In the genomic region with DNA sequence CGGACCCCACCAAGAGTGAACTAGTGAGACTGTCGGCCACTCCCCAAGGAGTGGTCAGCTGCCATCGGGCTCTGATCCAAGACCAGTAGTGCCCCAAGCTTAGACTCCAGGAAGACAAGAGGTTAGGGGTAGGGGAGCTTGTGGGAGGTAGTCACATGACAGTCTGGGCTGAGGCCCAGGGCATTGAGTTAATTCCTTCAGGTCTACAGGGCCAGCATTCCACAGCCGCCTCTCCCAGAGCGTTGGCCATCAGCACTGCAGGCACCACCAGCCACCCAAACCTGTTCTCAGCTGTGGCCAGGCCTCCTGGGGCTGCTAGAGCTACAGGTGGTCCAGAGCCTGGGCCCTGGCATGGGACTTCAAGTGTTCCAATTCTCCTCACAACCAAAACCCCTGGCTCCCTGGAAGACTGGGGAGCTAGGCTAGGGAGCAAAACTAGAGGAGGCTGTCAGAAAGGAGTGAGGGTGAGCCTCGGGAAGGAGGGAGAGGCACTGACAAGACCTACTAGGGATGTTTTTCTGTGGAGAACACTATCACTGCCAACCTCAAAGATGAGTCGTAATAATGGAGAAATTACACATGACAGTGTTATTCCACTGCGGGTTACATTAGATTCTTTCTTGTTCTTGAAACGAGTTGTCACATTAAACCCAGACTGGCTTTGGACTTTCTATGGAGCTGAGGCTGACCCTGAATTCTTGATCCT, we compare ENCODE assay signal across 8 mouse cellular contexts. TPM values are rescaled to one million over a fixed set of nuclear protein-coding genes. Genes with fewer than 3 reads are reported as not detected.
DNase-seq lines count a peak whose midpoint lies in the region; ATAC-seq and TF ChIP-seq lines count a peak whose summit lies in the region.

No protein-coding gene starts in this region.

- no peak for DNase-seq in hindbrain, embryonic 10.5 days (ENCODE audit: low spot score)
- DNase-seq in adipocyte (ENCODE audit: low spot score), result peak; percentile 84
- DNase-seq in heart, postnatal 14 days, result peak; percentile 52 to 72
- peak; percentile 86 for DNase-seq in lung, postnatal 0 days (ENCODE audit: low spot score)
- DNase-seq in layer of hippocampus, postnatal 10 days (ENCODE audit: low spot score in 2 of 2), result no peak
- no peak for DNase-seq in gastrocnemius, postnatal 4 days (ENCODE audit: low spot score in 2 of 2)
- DNase-seq in cerebellum, postnatal 4 days (ENCODE audit: low spot score in 2 of 2), result no peak

- peaks cover 18% of the 10 kb centered on the region for H3K4me1 ChIP-seq in hindbrain, embryonic 10.5 days (replicated peaks)
- peaks cover 4% of the 10 kb centered on the region; the same call in 1 of the 2 replicates for H3K4me1 ChIP-seq in hindbrain, embryonic 12.5 days
- peaks cover 4% of the 10 kb centered on the region; the same call in 1 of the 2 replicates for H3K4me1 ChIP-seq in lung, postnatal 0 days (ENCODE audit: insufficient read depth, low read depth, low read length)

- H3K27ac ChIP-seq in hindbrain, embryonic 10.5 days, result peak overlapping the region; percentile 70
- H3K27ac ChIP-seq in hindbrain, embryonic 12.5 days, result no peak overlapping the region
- H3K27ac ChIP-seq in lung, postnatal 0 days (ENCODE audit: low read length), result peak overlapping the region; percentile 57

- H3K36me3 ChIP-seq in hindbrain, embryonic 10.5 days, result no peaks in the 10 kb centered on the region
- H3K36me3 ChIP-seq in hindbrain, embryonic 12.5 days, result no peaks in the 10 kb centered on the region
- no peaks in the 10 kb centered on the region for H3K36me3 ChIP-seq in lung, postnatal 0 days (ENCODE audit: insufficient read depth, low read length)

- TF ChIP-seq CTCF in lung, postnatal 0 days (IDR thresholded peaks at IDR 0.05), result no peak

- no peak overlapping the region for H3K9ac ChIP-seq in hindbrain, embryonic 12.5 days
- H3K9ac ChIP-seq in lung, postnatal 0 days (replicated peaks; ENCODE audit: low read depth), result no peak overlapping the region

- peaks cover 4% of the 10 kb centered on the region; the same call in 1 of the 2 replicates for H3K9me3 ChIP-seq in hindbrain, embryonic 10.5 days
- no peaks in the 10 kb centered on the region for H3K9me3 ChIP-seq in hindbrain, embryonic 12.5 days (replicated peaks)
- no peaks in the 10 kb centered on the region for H3K9me3 ChIP-seq in lung, postnatal 0 days (ENCODE audit: low read length)

- H3K27me3 ChIP-seq in hindbrain, embryonic 10.5 days (ENCODE audit: insufficient read depth, poor library complexity, severe bottlenecking), result no peaks in the 10 kb centered on the region
- no peaks in the 10 kb centered on the region for H3K27me3 ChIP-seq in hindbrain, embryonic 12.5 days
- H3K27me3 ChIP-seq in lung, postnatal 0 days (replicated peaks; ENCODE audit: insufficient read depth, low read length), result no peaks in the 10 kb centered on the region

- TF ChIP-seq EP300 in lung, postnatal 0 days (IDR thresholded peaks at IDR 0.05), result peak; percentile 46; the same call in 1 of the 2 replicates

- H3K4me3 ChIP-seq in hindbrain, embryonic 10.5 days, result no peak overlapping the region
- H3K4me3 ChIP-seq in hindbrain, embryonic 12.5 days, result no peak overlapping the region
- H3K4me3 ChIP-seq in lung, postnatal 0 days (ENCODE audit: low read depth, low read length), result no peak overlapping the region

- no peak for ATAC-seq in hindbrain, embryonic 12.5 days (ENCODE audit: low FRiP score)
- peak; percentile 83 for ATAC-seq in lung, postnatal 0 days

- H3K4me2 ChIP-seq in hindbrain, embryonic 12.5 days (replicated peaks), result no peak overlapping the region
- H3K4me2 ChIP-seq in lung, postnatal 0 days (replicated peaks; ENCODE audit: low read depth, low read length), result no peak overlapping the region

- intact Hi-C loops in heart, postnatal 14 days (cut with DNase I), result no loop called here

- WGBS in hindbrain, embryonic 10.5 days, result 78% methylated on average over 9 of the region's 9 CpGs
- WGBS in hindbrain, embryonic 12.5 days, result 69% methylated on average over 9 of the region's 9 CpGs
- 43% methylated on average over 9 of the region's 9 CpGs for WGBS in lung, postnatal 0 days

RNA-seq across cellular contexts. Expression of a gene that starts 12.1 kb away (rescaled TPM):
- 20.3 and 34.2 TPM in 2 replicates for polyA plus RNA-seq in hindbrain, embryonic 10.5 days (2016; fragmentation: Nextera tagmentation; extraction: Ambion mirVana)
- 75.9 and 86.3 TPM in 2 replicates for polyA plus RNA-seq in hindbrain, embryonic 12.5 days (2016; fragmentation: Nextera tagmentation; extraction: Ambion mirVana)
- total RNA-seq in heart, postnatal 14 days (2021), result 10 to 100 TPM; 44.7 to 51.8 TPM
- polyA plus RNA-seq in lung, postnatal 0 days (2015; fragmentation: Nextera tagmentation; extraction: Ambion mirVana), result 39.5 and 49.1 TPM in 2 replicates
- 10 to 100 TPM; 77.9 to 81.5 TPM for total RNA-seq in layer of hippocampus, postnatal 10 days (2021)
- 10 to 100 TPM; 43.2 to 44.8 TPM for total RNA-seq in gastrocnemius, postnatal 4 days (2021)

Comparison
In these comparisons a context has a peak if more than half of its experiments do, and no peak if none do; other contexts are left out.
1. DNase-seq: peak in adipocyte (single experiment), heart, postnatal 14 days (2 of 2) and lung, postnatal 0 days (single experiment); none in hindbrain, embryonic 10.5 days (single experiment), layer of hippocampus, postnatal 10 days (0 of 2), gastrocnemius, postnatal 4 days (0 of 2) and cerebellum, postnatal 4 days (0 of 2).